Mouse (Mus musculus) frontal cortex, postnatal 36 days (tissue): ENCODE measurements around the gene Ppp1r13l.
A peak's percentile ranks its signal among the peaks of the same experiment; 100 is the strongest.

ENCODE experiments used
- DNase-seq, 2 experiments: peaks; one replicate each; pipeline ENCODE4 v3.0.0; 2022; ENCODE audit warnings: low spot score in 2 of 2

Gene Ppp1r13l

DNA sequence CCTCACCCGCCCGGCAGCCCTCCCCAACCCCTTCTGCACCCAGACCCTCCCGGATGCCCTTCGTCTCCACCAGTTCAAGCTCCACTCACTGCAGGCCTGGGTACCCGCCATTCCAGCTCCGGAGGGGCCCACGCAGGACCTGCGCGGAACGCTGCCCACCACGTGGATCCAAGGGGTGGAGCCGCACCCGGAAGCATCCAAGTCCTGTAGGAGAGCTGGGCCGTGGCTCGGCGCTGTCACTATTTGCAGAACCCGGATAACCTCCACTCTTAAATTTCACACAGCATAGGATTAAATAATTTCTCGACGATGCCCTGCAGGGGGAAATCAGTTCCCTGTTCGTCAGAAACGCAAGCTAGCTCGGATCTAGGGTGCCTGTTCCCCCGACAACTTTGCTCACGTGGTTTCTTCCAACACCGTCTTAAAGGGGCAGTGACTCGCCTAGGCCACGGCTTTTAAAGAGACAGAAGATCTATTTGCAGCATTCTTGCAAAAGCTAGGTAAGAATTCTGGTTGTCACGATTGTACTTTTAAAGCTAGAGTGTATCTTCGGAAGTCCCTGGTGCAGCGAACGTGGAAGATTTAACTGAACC lies at the start of gene Ppp1r13l, which contains the start of gene Cd3eap:
Gene Ppp1r13l, plus strand, starts transcription at position 451 of the 593 bp plus-strand sequence.
Gene Cd3eap, minus strand, starts transcription at position 185 of the 593 bp plus-strand sequence.
- peak; percentile 91 to 92 for DNase-seq

DNA sequence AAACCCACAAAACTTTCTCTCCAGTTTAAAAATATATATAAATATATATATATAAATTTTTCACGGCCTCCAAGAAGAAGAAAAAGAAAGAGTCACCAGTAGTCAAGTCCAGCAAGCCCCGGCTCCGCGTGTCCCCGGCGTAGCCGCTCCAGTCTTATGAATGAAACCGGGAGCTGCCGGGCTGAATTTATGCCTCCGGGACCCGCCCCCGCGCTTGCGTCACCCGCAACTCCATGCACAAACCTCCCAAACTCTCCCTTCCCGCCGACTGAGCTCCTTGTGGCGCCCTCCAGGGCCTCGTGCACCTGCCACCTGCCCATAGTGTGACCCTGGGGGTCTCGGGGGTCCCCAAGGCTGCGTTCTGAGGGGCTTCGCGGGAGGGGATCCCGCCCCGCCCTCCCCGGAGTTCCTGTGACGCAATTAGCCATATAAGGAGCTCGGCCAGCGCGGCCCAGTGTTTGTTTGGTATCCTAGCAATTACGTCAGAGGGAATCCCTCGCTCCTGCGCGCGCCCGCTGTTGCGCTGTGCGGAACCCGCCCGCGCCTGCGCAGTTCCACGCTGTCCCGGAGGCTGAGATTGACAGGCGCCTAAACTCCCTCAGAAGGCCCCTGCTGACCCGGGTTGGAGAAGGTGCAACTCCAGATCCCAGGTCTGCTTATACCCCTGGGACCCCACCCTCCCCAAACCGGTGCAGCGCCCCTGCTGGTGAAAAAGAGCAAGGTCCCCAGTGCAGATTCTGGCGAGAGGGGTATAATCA lies 49.5 kb upstream of the Ppp1r13l start, which contains the start of gene Fosb:
Gene Fosb, minus strand, starts transcription at position 168 of the 758 bp plus-strand sequence.
- peak; percentile 95 to 97 for DNase-seq

DNA sequence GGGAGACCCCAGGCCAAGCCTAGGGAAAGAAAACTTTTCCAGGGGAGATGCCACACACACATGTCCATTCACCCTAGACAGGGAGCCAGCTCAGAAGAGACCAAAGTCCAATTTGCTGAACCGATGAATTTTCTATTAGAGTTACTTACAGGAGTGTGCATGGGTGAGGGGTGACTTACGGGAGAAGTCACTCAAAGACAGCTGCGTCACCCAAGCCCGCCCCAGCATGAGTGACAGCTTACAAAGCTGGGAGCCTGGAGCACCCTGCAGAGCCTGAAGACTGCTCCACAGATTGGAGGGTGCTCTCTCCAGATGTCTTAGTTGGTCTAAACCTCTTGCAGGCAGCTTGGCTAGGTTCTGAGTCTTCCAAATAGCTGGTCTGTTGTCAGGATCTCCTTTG lies 47.6 kb upstream of the Ppp1r13l start:
- DNase-seq: no peak

DNA sequence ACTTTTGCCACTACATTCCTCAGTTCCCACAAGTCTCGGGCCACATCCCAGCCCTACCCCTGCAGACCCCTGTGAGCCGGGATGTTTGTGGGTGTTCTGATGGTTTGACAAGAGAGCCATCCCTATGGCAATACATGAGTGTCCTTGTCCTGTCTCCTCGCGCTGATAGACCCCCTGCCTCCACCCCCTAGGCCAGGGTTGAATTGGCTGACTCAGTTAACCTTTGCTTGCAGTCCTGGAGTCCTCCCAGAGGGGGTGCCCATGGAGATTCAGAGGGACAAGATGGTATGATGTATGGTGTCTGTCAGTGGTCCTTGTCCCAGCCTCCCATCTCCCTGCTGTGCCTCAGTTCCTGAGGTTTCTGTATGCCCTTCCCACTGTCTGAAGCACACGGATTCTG lies 45.5 kb upstream of the Ppp1r13l start:
- DNase-seq: no peak

DNA sequence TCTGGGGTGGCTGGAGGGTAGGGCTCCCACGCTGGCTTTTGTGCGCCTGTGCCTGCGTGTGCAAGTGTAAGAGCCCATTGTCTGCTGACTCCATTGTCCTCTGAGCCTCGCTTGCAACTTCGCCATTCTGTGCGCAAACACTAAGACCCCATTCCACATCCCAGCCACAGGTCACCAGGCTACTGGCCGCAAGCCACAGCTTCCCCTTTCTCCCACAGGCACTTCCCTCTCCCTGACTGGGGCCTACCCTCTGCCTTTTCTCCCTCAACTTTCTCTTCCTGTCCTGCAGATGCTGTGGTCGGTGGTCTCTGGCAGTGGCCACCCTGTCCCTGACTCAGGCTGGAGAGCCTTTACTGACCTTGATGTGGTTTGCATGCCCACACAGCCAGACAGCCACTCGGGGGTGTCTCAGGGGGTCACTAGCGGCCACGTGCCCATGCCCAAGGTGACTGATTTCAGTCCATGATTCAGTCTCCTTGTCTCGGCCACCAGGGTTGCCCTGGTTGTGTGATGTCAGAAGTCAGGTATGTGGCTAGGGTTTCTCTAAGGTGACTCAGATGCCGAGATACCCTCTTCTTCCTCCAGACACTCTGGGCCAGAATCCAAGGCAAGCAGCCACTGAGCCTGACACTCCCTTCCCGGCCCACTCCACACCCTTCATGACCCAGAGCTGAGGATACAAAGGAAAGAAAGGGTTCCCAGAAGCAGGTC lies 42.9 kb upstream of the Ppp1r13l start:
- no peak for DNase-seq

DNA sequence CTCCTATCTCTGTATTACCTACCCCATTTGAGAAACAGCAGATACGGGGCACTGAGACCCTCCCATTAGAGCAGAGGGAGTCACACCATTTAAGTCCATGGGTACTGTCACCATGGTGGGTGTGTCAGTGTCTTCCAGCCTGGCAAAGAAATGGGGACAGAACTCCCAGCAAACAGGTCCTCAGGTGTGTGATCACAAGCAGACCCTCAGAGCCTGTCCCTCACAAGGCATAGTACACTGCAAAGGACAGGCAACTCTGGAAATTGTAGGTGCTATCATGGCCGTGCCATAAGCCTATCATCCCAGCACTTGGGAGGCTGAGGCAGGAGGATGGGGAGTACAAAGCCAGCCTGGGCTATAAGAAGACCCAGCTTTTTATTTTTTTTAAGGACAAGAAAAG lies 41.3 kb upstream of the Ppp1r13l start:
- no peak for DNase-seq

DNA sequence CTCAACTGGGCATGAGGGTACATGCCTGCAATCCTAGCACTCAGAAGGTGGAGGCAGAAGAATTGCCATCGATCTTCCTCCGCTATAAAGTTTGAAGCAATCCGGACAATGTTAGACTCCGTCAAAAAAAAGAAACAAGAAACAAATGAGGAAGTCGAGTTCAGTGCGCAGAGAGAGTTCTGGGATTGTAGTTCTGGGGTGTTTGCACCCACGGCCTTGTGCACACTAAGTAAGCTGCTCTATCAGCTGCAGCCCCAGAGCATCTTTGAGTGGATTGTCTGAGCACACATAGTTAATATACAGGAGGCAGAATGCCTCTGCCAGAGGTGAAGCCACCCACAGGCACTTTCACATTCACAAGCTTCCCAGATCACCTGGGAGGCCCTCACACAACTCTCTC lies 40.9 kb upstream of the Ppp1r13l start:
- DNase-seq: no peak

DNA sequence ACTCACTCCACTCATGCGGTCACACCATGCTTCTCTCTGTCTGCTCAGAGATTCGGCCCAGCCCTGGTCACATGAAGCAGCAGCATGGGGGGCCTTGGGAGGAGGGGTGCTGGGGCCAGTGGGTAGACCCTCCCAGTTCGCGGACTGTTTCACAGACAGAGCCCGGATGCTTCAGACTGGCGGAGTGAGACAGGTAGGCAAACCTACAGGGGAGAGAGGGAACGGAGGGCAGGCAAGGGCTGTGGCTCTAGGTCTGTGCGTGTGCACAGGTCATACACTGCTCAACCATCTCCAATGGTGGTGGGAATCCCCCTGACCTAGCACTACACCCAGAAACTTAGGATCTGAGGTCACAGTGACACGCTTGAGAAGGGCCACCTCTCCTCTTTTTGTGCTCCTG lies 40.1 kb upstream of the Ppp1r13l start:
- no peak for DNase-seq

DNA sequence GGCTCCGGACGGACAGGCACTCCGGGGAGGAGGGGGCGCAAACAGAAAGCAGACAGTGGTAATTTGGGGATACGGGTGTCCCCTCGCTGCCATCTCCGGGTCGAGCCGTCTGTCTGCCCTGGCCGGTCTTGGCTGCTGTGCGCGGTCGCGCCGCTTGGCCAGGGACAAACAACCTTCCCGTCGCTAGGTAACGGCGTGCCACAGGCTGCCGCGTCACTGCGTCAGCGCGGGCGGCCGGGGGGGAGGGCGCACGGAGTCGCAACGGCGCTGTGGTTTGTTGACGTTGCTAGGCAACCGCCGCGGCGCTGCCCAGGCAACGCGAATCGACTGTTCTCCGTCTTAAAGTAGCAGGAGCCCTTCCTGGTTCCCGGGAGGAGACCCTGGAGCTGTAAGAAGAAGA lies 39.6 kb upstream of the Ppp1r13l start:
- DNase-seq: peak; percentile 91 to 96

DNA sequence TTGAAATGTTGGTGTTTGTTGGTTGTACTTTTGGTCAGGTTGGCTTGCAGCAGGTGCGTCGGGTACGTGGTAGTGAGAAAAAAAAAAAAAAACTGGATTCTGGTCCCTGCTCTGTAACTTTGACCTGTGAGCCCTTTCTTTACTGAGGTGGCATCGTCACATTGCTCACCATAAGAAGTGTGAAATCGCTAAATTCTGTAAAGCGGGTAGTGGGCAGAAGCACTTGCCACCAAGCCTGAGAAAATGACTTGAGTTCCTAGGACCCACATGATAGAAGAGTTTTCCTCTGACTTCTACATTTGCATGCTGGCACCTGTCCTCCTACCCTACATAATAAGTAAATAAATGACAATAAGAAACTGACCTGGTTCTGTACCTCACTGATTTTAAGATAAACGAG lies 38.9 kb upstream of the Ppp1r13l start:
- no peak for DNase-seq

DNA sequence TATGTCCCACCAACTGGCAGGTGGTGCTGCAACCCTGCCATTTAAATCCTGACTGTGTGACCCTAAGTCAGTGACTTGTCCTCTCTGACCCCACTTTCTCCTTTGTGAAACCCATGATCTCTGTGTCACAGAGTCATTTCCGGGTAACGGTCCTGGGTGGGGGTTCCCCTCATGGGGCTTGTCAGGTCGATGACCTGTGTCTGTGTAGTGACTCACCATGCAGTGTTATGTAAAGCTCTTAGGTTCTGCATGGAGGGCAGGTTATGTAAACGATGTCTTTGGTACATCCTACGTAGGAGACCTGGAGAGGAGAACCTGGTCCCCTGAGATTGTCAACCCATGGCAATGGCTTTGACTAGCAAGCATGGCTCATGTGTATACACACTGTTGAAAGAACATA lies 38.1 kb upstream of the Ppp1r13l start:
- no peak for DNase-seq

DNA sequence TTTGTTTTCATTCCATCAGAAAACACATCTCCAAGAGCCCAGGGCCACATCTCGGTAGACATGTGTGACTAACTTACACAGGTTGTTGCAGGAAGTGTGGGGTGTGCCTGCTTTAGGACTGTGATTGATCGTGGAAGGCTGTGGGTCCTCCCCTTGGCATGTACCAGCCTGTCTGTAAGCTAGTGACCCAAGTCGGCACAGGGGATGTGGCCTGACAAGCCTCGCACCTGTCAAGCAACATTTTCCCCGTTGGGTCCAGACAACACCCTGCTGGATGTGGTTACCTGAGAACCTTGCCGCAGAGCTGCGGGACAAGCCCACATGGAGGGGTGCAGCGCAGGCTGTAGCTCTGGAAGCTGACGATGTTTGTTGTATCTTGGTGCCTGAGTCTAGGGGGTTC lies 37.1 kb upstream of the Ppp1r13l start:
- DNase-seq: no peak

DNA sequence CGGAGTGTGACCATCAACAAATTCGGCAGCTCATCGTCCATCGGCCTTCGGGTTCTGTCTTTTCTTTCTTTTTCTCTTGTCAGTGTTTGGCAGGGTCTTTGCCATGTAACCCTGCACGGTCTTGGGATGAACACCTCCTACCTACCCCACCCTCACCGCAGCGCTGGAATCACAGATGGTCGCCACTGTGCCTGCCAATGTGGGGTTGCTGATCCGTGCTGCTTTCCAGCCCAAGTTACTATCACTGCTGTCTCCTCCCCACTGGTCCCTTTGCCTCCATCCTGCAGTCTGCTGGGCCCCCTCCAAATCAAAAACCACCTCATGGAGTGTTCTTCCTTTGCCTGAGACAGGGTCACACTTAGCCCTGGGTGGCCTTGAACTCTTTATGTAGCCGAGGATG lies 35.3 kb upstream of the Ppp1r13l start:
- DNase-seq: no peak

DNA sequence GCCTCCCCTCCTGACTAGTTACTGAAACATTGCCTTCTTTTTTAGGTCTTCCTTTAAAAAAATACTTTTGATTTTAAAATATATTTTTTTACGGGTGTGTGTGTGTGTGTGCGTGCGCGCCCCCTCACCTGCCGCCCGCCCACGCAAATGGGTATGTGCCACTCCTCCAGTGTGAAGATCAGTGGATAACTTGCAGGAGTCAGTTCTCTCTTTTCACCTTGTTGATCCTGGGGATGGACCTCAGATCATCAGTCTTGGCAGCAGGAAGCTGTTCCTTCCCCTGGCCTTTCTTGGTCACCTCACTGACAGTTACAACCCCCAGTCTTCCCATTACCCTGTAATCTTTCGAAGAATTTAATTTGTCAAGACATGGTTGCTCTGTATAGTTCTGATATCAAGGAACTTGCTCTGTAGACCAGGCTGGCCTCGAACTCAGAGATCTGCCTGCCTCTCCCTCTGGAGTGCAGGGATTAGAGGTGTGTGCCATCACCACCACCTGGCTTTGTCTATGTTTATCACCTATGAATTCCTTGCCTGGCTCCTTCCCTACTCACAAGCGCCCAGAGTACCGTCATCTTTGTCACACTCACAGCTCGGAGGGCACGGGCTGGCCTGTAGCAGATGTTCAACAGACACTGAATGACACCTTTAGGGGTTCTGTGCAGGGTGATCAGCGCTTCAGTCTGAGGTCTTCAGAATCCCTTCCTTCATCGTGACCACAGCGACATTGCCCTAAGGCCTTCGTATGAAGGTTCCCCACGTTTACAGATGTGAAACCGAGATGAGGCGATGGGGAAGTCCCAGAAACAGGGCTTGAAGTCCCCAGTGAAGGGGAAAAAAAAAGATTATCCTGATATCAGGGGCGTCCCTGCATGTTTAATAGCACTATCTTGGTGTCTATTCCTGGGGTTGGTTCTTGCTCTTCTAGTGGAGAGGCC lies 34.0 kb upstream of the Ppp1r13l start:
- no peak for DNase-seq

DNA sequence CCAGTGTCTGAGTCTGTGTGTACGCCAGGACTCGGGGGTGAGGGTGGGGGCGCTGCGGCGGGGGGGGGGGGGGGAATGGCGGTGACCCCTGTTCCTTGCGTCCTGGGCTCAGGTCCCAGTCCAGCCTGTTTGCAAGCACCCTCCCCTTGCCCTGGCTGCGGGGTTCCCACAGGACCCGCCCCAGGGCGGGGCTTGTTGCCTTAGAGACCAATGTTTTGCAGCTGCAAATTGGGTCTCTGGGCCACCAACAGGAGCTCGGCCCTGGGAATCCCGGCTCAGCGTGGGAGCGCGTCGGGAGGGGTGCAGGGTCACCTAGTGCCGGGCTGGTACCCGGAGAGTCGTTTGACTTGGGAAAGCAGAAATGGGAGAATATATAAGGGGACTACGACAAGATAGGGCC lies 33.2 kb upstream of the Ppp1r13l start:
- peak; percentile 62 to 79 for DNase-seq

DNA sequence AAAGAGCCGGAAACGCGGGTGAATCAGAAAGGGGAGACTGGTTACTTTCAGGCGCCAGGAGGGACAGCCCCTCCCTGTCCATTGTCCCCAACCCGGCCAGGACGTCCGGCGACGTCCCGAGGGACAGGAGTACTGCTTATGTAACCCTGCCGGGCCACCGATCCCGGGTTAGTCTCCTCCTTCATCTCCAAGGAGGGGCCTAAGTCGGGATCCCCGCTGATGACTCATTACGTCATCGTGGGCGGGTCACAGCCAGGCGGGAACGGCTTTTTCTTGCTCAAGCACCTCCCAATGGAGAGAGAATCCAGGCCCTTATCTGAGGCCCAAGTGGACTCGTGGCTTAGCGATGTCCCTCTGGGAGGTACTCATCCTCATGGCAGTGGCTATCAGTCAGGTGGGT lies 32.4 kb upstream of the Ppp1r13l start:
- peak; percentile 84 to 90 for DNase-seq

DNA sequence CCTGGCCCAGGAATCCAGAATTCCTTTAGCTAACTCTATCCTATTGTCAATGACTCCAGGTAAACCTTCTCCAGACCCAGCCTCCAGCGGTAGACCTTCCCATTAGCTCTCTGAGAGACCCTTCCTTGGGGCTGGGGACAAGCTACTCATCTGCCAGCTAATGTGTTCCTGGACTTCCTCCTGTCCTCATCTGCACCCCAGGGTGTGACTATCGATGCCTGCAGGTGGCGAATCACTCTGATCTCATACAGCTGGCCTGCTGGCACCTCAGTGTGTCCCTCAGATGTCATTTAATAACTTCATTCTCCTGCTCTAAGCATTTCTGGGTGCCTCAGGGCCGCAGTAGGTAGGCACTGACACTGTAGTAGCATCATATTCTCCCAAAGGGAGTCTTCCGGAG lies 31.8 kb upstream of the Ppp1r13l start:
- no peak for DNase-seq

DNA sequence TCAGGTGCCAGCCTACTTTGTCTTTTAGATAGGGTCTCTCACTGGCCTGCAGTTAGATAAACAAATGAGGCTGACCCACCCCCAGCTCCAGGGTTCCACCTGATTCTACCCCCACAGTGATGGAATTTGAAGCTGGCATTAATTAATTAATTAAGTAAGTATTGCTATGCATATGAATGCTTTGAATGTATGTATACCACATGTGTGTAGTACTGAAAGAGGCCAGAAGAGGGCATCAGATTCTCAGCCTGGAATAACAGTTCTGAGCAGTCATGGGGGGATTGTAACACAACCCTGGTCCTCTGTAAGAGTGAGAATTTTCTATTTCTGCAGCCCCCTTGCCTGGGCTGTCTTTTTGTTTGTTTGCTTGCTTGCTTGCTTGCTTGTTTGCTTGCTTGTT lies 31.1 kb upstream of the Ppp1r13l start:
- DNase-seq: no peak

DNA sequence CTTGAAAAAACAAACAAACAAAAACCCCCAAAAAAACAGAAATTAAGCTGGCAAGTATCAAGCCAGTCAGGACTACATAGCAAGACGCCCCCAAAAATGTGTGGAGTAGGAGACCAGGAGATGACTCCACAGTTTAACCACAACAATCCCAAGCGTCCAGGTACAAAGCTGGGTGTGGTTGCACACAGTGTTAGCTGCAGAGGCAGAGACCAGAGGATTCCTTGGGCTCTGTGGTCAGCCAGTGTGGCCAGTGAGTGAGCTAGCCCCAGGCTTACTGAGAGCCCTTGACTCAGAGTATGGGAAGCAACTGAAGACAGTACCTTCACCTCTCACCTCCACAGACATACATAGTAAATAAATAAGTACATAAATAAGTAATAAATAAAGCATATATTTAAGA lies 27.6 kb upstream of the Ppp1r13l start:
- no peak for DNase-seq

DNA sequence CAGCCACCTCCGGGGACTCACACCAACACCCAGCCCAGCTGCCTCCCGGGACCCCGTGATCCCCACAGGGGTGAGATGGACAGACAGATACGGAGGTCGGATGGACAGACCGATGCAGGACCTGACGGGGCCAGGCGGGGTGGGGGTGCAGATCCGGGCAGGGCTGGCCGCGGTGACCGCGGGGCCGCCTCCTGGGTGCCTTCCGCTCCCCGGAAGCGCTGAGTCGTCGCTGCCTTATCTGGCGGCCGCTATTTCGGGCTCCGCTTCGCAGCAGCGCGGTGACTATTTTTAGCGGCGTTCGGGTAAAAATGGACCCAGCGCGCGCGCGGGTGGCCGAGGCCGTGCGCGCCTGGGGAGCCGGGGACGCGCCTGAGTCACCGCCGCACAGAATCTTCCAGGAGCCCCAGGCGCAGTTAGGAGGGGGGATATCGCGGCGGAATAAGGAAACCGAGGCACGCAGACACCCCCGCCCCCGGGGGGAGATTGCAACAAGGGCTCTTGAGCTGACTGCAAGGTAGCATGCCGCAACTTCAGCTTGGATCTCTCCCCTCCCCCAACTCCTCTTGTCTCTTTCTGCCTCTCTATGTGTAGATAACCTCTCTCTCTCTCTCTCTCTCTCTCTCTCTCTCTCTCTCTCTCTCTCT lies 26.7 kb upstream of the Ppp1r13l start:
- DNase-seq: peak; percentile 85 to 92

DNA sequence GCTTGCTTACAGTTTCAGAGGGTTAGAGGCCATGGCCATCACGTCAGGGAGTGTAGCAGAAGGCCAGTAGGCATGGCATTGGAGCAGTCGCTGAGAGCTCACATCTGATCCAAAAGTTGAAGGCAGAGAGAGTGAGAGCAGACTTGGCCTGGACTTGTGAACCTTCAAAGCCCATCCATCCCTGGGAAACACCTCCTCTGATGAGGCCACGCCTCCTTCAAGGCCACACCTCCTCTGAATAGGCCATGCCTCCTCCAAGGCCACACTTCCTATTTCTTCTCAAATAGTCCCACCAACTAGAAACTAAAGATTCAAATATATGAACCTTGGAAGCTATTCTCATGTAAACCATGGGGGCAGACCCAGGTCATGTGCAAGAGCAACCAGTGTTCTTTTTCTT lies 24.0 kb upstream of the Ppp1r13l start:
- no peak for DNase-seq
